Mouse (Mus musculus) megakaryocyte-erythroid progenitor cell, adult 5-6 weeks (primary cell): Measurements from ENCODE around the gene Med27. TPM values are rescaled to one million over a fixed set of nuclear protein-coding genes. Genes with fewer than 3 reads are reported as not detected.

Source experiments
- ATAC-seq: replicated peaks from 2 replicates; pipeline ENCODE4 v1.8.0; 2016; ENCODE audit warnings: mild to moderate bottlenecking, inconsistent platforms; ENCODE audit not compliant: severe bottlenecking, poor library complexity, low FRiP score, low TSS enrichment
- total RNA-seq, 2 experiments: library from RNA; stranded (forward) in 1 of 2; stranded (reverse) in 1 of 2; fragments of 200-1000, 215-1000 nt in 1 of 2; fragments of >200 nt in 1 of 2; fragmentation: Nextera tagmentation in 1 of 2; gene quantifications; 2 replicates each; pipeline ENCODE4 v1.2.3; 2014 to 2017

Gene Med27
- total RNA-seq, 2 experiments from 2014 or later, result 12.8 to 40.7 TPM

DNA sequence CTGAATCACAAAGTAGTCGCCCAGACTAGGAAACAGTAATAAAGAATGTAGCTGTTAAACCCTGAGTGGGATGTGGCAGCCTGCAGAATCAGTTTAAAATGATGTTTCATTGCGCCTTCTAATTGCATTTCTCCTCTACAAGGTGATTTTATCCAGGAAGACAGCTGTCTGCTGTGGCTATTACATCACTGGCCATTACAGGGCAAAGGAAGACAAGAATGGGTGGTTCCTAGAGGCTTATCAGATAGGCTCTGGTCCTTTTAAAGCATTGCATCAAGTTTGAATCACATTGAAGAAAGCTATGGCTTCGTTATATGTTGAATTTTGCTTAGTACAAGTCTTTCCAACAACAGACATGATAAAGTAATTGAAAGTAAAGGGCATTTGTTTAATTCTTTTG, 76.4 kb downstream of the Med27 start:
- no peak for ATAC-seq

DNA sequence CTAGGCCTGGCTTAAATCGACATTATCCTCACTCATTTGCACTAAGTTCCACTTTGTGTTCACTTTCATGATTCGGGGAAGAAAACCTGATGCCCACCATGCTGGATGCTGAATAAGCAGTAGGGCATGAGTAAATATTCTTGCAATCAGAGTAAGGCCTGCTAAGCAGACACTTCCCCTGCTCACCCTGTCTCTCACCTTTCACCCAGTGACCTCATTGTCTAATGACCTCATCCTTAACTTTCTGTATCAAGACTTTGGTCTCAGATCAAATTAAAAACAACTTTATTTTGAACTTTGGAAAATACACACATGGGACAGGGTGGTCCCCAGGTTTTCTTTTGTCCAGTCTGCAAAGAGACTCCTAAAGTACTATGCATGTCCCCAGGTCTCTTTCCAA, 78.8 kb downstream of the Med27 start:
- ATAC-seq, result no peak

DNA sequence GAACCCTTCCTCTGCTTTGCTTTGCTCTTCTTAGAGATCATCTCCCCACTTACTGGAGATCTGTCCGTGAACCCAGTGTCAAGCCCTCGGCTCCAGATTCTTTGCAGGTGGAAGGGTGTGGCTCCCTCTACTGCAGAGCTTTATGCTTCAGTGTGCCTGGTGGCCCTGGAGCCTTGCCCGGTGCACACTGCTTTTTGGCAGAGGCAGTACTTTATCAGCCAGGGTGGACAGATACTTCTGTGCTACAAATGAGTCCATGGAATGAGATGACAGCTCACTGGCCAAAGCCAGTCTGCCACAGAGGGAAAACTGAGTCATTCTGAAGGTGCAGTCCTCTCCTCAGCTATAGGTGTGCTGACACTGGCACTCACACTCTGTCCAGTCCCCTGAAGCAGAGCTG, 80.1 kb downstream of the Med27 start:
- no peak for ATAC-seq

DNA sequence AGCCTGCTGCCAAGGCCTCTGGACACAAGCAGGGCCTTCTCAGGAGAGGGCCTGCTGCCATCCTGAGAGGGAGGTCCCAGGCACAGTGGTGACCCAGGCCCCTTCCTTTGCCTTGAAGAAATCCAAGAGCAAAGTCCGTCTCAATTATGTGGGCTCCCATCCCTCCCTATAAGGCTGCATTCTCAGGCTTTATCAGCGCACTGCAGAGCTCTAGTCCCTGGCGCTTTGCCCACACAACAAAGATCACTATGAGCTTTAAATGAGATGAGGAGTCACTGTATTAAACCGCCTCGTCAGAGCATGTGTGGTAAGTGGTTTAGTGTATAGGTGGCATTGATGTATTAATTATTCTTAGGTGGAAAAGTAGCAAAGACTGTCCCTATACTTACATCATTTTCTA, 85.9 kb downstream of the Med27 start:
- peak; percentile 95 for ATAC-seq

DNA sequence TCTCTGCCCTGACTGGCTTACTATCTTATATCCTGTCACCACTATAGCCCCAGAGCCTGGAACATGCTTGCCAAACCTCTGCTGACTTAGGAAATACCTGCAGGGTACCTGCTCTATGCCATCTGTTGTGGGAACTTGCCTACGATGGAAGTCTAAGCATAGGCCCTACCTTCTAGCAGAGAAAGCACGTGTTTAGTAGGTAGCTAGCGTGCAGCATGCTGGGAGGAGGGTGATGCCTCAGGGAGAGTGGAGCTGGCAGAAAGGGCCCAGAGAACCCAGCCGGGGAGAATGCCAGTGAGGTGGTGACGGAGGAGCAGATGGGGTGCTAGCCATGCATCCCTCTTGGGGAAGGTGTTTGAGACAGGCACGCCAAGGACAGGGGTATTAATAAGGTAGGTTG, 89.8 kb downstream of the Med27 start:
- ATAC-seq, result no peak

DNA sequence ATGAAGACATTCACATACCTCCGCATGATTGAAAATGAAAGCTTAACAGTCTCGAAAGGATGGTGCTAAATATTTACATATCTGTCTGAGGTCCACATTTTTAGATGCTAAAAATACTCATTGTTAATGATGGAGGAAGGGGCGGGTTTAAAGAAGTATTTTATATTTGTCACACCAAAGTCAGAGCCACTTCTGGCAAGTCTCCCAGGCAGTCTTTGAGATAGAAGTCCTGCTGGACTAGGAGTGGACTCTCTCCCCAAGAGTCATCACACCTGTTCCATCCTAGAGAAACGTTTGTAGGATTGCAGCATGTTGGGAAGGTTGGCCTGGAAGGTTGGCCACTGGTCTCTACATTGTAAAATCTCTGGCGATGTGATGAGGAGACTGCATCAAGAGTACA, 90.5 kb downstream of the Med27 start:
- ATAC-seq, result no peak

DNA sequence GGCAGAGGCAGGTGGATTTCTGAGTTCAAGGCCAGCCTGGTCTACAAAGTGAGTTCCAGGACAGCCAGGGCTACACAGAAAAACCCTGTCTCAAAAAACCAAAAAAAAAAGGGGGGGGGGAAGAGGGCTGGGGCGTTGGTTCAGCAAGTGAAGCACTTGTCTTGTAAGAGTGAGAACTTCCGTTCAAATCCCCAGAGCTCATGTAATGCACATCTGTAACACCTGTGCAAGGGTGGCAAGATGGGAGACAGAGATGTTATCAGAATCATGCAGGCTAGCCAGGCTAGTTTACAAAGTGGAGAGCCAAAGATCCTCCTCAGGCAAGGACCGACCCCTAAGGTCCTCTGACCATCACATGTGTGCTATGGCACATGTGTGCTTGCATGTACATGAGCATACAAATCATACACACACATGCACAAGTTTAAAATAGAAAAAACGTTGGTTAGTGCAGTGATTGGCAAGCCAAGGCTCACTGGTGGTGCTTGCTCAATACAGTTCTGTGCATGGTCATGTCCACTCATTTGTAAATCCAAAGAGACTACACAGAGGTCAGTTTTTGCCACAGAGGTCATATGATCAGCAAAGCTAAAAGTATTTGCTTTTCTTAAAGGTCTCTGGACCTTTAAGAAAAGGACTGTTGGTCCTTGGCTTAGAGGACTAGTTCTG, 91.4 kb downstream of the Med27 start:
- no peak for ATAC-seq

DNA sequence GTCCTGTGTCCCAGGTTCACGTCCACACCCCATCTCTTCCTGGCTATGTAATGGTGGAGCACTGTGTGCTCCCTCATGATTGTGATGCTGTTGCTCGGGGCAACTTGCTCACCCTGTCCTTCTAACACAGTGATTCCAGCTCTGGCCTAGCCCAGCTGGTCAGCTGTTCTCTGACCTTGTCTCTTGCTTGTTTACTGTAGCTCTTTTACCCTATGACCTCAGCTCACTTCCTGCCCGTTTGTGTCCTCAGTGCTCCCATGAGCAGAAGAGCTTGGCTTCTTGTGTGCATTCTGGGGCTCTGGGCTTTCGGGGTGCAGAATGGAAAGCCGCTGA, 91.9 kb downstream of the Med27 start:
- ATAC-seq, result no peak

DNA sequence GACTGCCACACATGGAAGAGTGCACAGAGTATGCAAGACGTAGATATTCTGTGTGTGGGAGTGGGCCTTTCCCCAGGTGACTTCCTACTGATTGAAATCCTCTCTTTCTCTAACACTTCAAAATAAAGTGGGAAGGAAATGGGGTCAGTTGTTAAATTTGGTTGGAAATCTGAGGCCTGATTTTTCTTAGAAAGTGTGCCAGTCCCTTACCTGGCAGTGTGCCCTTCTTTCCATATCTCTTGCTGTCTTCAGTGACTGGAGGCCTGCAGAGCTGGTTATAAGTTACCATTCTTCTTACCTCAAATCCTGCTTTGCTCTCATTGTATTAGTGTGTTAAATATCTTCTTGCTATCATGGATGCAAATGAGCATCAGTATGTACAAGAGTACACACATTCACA, 92.4 kb downstream of the Med27 start:
- no peak for ATAC-seq

DNA sequence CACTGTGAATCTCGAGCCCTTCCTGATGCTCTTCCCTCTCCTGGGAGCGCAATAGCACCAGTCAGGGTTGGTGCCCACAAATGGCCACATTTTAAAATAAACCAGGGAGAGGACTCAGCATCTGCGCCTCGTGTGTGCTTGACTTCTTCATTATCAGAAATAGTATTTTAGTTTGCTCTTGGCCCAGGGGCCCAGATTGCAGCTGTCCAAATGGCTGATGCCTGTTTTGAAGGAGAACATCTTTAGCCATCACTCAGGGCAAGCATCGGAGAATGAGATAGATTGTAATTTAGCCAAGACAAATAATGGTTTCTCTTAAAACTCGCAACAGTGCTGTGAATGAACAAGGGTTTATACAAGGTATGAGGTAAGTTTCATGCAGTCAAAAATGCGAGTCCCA, 92.8 kb downstream of the Med27 start:
- ATAC-seq, result no peak

DNA sequence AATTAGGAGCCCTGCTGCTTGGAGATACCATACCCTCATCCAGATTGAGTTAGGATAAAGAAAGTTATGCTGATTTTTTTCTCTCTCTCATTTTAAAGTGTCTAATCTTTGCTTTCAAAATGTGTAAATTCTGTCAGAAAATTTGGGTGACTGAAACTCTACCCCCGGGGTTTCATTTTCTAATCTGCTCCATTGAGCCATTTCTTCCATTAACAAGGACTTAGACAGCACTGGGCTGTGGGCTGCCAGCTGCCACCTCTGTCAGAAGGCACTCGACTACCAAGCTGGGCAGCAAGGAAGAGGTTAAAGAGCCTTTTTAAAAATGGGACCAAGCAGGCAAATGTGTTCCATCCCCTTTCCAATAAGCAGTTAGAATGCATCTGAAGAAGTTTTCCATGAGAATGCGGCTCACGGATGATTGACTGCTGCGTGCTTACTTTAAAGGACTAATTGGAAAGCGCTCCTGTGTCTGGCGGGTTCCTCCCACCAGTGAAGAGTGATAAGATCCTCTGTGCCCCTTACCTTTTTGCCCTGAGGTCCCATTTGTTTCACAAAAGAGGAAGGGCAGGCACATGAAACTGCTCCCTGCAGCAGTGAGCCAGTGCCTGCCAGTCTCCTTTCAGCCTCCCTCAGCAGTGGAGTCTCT, 93.4 kb downstream of the Med27 start:
- ATAC-seq, result no peak

DNA sequence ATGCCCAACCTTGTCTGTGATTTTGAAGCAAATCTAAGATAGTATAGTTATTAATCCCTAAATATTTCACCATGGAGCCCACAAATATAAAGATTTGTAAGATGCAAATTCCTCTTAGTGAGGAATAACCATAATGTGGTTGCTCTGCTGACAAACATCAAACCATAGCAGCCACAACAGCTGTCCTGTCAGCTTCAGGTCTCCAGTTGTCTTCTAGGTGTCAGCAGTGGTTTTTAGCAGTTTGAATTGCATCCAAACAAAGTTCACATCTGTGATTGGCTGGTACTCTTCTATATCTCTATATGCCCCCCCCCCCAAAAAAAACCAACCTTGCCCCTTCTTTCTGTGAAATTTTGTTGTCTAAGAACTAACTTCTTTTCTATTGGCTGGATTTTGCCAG, 95.7 kb downstream of the Med27 start:
- ATAC-seq, result no peak

DNA sequence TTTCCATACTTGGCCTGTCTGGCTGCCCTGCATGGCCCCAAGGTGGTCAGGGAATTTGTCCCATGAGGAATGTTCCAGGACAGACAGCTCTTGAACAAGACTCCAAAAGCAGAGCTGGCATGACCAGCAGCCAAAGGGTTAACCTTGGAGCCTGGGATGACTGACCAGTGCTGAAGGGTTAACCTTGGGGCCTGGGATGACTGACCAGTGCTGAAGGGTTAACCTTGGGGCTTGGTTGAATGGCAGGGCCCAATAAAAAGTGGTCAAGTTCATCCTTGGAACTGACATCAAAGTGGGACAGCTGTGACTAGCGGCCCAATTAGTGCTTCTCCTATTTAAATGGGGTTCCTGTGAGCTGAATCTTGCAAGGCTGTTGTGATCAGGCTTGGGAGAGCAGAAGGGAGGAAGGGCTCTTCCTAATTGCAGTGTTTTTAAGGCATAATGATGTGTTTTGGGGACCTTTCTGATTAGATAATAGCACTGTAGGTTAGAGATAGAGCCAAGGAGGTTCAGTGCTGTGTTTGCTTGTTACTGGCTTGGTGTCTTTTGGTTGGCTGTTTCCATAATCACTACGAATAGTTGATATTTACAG, 97.1 kb downstream of the Med27 start:
- no peak for ATAC-seq

DNA sequence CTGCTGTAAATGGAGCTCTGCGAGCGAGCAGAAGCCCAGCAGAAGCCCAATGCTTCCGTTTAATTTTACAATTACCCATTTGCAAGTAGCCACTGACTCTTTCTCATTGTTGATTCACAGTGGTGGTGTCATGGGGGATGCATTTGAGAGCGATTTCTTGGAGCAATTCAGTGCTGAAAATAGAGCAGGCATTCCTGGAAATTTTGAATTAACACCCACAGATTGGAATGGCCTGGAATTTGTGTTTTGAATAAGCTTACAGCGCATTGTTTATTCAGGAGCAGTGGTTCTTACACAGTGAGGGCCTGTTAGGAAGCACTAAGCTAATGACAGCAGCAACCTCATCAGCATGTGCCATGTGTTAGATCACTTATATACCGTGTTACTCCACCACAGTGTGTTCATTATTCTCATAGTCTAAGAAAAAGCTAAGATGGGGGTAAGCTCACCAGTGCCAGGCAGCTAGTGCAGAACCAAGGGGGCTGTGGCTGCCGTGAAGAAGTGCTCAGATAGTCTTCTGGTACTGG, 101.9 kb downstream of the Med27 start:
- ATAC-seq, result no peak

DNA sequence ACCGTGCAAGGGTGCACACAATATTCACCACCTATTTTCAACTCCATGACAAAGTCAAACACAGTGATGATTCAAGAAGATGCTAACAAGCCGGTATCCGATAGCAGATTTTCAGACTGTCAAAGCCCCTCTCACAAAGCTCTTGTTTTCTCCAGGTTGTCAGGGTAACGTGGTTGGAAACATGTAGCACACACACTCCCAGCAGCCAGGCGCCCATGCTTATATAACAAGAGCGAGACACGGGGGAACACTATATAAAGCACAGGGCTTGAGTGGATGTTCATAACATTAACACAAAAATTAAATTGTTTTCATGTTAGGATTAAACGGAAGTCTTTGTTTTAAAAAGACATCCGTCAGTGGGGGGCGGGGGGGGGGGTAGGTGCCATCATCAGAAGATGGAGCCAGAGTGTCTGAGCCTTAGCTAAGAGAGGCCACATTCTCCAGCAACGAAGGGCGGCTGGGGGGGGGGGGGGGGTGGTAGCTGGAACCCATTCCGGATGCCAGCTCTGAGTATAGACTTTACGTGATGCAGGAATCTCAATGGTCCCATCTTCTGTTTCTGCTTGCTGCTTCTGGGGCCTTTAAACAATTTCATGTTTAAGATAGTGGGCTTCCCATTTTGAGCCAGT, 104.9 kb downstream of the Med27 start:
- no peak for ATAC-seq

DNA sequence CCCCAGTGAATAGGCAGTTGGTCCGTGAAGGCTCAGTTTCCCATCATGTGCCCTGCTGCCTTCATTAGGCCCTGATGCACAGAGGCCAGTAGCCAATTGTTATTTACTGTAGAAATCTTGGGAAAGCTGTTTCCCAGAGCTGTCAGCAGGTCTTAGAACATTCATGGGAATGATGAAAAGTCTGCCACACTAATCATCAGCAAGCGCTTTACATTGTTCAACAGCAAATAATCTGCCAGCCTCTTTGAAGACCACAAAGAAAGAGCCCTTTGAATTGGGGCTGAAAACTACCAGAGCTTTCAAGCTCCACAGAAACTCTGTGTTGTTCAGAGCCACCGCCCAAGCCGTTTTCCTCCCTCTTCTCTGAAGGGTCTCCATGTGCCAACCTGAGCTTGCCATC, 106.8 kb downstream of the Med27 start:
- ATAC-seq, result no peak

DNA sequence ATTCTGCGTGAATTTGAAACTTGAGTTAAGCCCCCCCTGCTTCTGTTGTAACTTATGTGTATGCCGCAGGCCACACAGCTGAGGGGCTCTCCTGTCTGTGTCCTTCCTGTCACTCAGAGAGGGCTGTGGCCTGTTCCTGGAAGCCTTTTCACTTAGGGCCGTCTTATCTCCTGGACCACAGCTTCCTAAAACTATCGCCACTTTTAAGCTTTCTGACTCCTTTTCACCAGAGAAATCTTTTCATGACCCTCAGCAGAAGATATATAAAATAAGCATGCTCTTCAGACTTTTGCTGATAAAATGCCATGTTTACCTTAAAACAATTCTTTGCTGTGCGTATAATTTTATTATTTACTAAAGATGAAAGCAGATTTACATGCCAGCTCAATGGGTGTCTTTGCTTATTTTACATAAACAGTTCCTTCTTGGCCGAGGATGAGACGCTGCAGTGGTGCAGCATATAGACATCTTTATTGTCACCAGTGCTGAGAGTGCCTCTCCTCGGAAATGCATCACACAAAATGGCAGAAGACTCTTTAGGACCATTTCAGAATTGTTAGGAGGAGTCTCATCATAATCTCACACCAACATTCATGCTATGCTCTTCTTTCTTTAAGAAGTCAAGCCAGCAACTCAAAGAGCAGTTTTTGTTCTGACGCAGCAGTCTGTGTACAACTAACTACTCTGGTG, 110.2 kb downstream of the Med27 start:
- ATAC-seq, result 0 out of 2 replicates have a peak, but pooled peaks have one; percentile 47

DNA sequence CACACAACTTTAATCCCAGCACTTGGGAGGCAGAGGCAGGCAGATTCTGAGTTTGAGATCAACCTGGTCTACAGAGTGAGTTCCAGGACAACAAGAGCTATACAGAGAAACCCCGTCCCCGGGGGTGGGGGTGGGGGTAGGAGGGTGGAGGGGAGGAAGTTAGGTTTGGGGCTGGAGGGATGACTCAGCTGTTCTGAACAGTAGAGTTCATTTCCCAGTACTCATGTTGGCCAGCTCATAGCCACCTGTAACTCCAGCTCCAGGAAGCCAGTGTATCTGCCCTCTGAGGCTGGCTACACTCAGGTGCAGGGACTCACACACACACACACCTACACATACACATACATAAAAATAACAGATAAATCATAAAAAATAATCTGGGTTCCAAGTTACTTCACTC, 111.1 kb downstream of the Med27 start:
- no peak for ATAC-seq

DNA sequence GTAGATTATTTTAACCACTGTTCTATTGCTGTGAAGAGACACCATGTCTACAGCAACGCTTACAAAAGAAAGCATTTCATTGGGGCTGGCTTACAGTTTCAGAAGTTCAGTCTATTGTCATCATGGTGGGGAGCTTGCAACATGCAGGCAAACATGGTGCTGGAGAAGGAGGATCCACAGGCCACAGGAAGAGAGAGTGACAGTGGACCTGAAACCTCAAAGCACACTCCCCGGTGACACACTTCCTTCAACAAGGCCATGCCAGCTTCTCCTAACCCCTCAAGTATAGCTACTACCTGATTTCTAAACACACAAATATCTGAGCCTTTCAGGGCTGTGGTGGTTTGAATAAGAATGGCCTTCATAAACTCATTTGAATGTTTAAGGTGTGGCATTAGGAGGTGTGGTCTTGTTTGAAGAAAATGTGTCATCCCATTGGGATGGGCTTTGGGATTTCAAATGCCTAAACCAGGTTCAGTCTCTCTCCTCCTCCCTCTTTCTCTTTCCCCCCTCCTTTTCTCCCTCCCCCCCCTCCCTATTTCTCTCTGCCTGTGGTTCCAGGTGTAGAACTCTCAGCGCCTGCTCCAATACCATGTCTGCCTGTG, 111.8 kb downstream of the Med27 start:
- ATAC-seq, result no peak

DNA sequence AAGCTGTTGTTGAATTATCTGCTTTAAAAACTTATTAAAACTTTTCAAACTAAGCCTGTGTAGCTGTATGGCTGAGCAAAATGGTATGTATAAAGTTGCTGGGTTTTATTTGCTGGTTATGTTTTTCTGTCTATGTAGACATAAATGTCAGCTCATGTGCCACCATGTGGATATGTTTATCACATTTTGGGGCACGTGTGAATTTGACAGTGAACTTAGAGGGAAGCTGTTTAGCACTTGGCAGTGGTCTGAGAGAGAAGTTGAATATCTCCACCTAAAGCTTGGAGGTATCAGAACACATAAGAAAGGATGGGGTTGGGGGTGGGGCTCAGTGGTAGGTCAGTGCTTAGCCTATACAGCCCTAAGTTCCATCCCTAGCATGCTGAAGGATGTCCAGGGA, 113.0 kb downstream of the Med27 start:
- ATAC-seq, result no peak
